Mouse (Mus musculus) kidney, adult 9 months (tissue): ENCODE measurements around the gene Gbp4.
A peak's percentile ranks its signal among the peaks of the same experiment; 100 is the strongest.
"Not testable (repeated sequence)": the region's sequence is repeated elsewhere in the genome, so short reads cannot be mapped to it uniquely, and the experiment has no call there.

Experiments used
- DNase-seq: peaks from one replicate; pipeline ENCODE4 v3.0.0; 2022

Gene Gbp4

GRCm38 (mm10) chr5:105139409-105140088, at the start of gene Gbp4, which contains the start of the genes Gbp9 and Gbp8:
Gbp4 (minus strand) TSS chr5:105139586.
Gbp9 (minus strand) TSS chr5:105139539.
Gbp8 (minus strand) TSS chr5:105139540.
- peak; percentile 61 for DNase-seq

- DNase-seq: no peak
Measured at GRCm38 (mm10) chr5:105181446-105181845, 42.1 kb upstream of the Gbp4 start.

- no peak for DNase-seq
Measured at GRCm38 (mm10) chr5:105156582-105156981, 17.2 kb upstream of the Gbp4 start.

DNA sequence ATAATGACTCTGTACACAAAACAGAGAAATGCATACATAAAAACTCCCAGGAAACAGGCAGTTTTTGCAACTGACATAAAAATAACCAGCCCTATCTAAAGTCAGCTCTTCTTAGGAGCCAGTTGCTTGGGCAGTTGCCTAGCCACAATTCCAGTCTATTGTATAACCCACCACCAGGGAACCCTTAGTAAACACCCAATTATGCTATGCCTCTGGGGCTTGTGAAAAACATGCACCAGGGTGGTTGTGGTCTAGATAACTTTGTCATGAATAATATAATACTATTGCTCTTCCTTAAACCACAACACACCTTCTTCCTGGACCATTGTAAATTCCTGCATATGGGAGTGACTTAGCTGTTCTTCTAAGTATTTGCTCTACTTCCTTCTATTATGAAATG, 14.7 kb upstream of the Gbp4 start:
- DNase-seq: no peak

- not testable (repeated sequence) for DNase-seq
Measured at GRCm38 (mm10) chr5:105148062-105148461, 8.7 kb upstream of the Gbp4 start.

DNA sequence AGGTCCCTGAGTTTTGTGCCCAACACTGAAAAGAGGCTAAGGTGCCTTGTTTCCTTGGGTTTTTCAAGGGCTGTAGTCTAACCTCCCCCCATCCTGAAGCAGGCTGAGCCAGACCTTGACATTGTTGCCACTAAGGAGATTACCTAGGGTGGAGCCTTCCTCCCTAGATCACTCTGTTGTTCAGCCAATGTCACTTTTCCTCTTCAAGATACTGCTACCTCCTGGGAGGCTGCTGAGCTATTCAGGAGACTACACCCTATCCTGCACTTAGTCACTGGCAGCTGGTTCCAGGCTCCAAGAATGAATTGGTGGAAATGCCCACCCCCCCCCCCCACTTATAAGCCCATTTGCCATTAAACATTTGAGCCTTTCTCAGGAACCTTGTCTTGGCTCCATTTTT, 7.1 kb upstream of the Gbp4 start:
- DNase-seq: peak; percentile 40

GRCm38 (mm10) chr5:105145731-105146130, 6.3 kb upstream of the Gbp4 start:
- peak; percentile 40 for DNase-seq

GRCm38 (mm10) chr5:105140089-105140810, 864 bp upstream of the Gbp4 start:
- DNase-seq: not testable (repeated sequence)

- no peak for DNase-seq
Measured at GRCm38 (mm10) chr5:105138906-105139305, 480 bp downstream of the Gbp4 start.

DNA sequence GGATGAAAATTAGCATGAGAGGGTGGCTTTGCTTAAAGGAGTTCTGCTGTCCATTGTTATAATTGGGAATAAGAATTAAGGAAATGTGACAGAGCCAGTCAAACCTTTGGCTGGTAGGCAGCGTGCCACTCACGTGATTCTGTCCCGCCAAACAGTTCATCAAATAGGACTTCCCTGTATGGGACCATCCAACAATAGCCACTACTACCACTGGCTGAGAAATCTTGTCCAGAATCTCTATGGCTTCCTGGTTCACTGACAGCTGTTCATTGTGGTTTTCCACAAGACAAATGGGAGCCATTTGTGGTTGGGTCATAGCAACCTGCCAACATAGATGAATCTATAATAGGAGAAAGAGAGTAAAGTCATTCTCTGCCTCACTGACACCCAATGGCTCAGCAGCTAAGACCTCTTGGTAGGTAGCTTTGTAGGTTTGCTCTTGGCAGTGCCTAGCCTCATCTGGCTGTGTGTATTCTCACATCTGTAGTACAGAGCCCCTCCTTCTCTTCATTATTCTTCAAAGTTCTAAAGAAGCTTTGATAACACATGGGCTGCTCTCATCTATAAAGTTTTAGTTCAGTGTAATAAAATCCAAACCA, 2.6 kb downstream of the Gbp4 start:
- not testable (repeated sequence) for DNase-seq

DNA sequence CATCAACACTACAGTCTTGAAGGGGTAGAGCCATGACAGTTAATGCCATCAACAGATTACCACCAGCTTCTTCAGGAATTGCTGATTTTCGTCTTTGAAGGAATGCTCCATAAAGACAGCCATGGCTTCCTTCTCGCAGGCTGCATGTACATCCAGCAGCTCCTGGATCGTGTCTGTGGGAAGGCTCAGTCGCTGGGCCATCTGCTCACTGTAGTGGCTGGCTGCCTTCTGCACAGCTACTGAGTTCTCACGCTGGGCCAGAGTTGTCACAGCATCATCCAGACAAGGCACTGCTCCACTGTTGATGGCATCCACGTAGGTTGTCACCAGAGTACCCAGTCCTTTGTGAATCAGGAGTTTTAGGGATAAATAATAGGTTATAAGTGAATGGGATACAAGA, 17.7 kb downstream of the Gbp4 start:
- not testable (repeated sequence) for DNase-seq

GRCm38 (mm10) chr5:105115740-105116139, 23.6 kb downstream of the Gbp4 start:
- DNase-seq: no peak

DNA sequence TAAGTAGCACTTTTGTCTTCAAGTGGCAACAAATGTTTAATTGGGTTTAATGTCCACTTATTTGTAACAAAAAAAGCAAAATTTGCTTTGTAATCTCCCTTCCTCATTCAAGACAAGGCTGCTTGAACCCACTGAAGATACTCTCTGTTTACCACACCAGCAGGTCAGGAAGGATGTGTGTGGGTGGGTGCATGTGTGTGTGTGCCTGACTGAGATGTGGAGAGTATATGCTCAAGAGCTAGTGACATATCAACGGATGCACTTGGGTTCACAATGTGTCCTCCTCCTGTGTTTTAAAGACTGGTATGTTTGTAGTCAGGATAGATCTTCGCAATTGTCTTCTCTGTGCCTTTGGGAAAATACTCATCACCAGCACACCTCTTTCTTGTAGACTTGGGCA, 24.7 kb downstream of the Gbp4 start:
- DNase-seq: no peak

- no peak for DNase-seq
Measured at GRCm38 (mm10) chr5:105113656-105114055, 25.7 kb downstream of the Gbp4 start.

DNA sequence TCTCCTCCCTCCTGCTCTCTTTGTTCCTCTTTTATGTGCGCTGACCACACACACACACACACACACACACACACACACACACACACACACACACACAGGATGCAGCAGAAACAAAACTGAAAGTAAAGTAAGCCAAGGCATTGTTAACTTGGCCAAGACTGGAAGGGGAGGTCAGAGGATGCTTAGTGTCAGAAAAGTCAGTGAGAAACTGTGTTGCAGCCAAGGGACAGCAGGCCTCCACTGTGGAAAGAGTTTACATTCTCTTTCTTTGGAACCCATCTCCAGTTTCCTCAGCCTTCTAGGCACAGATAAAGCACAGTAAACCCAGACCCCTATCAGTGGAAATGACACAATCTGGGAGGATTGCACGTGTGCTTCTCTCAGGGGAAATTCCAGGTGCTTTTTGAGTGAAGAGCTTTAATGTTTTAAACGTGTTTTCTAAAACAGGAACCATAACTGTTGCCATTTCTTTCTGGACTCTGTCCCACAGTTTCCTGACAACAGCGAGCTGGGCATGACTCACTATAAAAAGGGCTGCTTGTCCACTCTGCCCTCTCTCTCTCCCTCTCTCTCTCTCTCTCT, 29.0 kb downstream of the Gbp4 start:
- peak; percentile 70 for DNase-seq

- peak; percentile 5 for DNase-seq
Measured at GRCm38 (mm10) chr5:105109775-105110174, 29.6 kb downstream of the Gbp4 start.

- DNase-seq: not testable (repeated sequence)
Measured at GRCm38 (mm10) chr5:105105689-105106088, 33.7 kb downstream of the Gbp4 start.

- no peak for DNase-seq
Measured at GRCm38 (mm10) chr5:105081900-105082299, 57.5 kb downstream of the Gbp4 start.

DNA sequence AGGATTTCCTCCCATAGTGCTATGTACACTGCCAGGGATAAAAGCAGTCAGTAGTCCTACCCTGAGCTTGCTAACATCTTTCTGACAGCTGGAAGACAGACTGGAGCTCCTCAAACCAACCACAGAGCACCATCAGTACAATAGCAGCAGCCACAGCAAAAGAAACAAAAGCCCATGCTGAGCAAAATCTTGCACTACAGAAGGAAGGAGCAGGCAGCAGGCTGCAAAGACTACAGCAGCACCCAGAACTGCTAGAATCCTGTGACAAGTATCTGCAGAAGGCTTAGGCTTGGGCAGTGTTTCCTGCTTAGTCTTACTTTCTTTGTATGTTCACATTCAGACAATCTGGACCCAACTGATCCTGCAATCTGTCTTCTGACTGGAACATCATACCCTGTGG, 71.0 kb downstream of the Gbp4 start:
- not testable (repeated sequence) for DNase-seq
